Mouse (Mus musculus): ENCODE measurements at regions not wholly inside any gene's neighbourhood (a gene's known extent, or its start where the extent isn't known, plus 50 kb on each side); places are given as distances from the start of the nearest gene placed in this dataset.

DNA sequence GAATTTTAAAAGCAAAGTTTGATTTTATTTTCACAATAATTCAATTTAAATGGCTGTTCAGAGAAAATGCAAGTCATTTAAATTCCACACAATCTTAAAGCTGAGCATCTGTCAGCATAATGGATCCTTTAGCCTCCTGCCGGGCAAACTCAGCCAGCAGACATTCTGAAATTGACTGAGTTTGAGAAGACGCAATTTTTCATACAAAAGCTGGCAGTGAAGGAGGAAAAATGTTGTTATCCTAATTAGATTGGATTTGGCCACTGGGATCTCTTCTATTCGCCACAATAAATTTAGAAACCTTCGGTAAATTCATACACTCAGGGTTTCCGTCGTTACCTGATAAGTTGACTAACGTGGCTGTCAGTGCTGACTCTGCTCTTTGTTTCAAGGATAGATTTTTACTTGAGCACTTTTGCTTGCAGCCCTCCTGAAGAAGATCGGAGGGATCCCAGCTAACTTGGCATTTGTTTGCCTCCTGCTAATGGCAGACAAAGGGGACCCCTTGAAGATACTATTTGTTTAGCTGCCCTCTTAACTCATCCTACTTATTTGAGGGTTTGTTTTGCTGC, 244.9 kb upstream of the Fsip2 start:
- no peaks in the 10 kb centered on the region for H3K36me3 ChIP-seq (ENCODE audit: insufficient read depth, low read length)
- peak overlapping the region; percentile 45 for H3K4me2 ChIP-seq (ENCODE audit: low read depth, low read length)
- TF ChIP-seq CTCF (IDR thresholded peaks at IDR 0.05; ENCODE audit: low read depth): peak; percentile 21; the same call in 1 of the 2 replicates
- WGBS: 15% methylated on average over 8 of the region's 8 CpGs
- H3K4me1 ChIP-seq (ENCODE audit: insufficient read depth, low read length): no peaks in the 10 kb centered on the region
- ATAC-seq (no peak), DNase-seq (ENCODE audit: low spot score) (peak; percentile 48)
- no peak overlapping the region for H3K9ac ChIP-seq (replicated peaks; ENCODE audit: low read length)
- H3K4me3 ChIP-seq (ENCODE audit: low read length): peak overlapping the region; percentile 18; the same call in 1 of the 2 replicates
- no peak overlapping the region for H3K27ac ChIP-seq
- H3K9me3 ChIP-seq (ENCODE audit: low read length): no peaks in the 10 kb centered on the region
- H3K27me3 ChIP-seq (ENCODE audit: insufficient read depth, low read length): no peaks in the 10 kb centered on the region

DNA sequence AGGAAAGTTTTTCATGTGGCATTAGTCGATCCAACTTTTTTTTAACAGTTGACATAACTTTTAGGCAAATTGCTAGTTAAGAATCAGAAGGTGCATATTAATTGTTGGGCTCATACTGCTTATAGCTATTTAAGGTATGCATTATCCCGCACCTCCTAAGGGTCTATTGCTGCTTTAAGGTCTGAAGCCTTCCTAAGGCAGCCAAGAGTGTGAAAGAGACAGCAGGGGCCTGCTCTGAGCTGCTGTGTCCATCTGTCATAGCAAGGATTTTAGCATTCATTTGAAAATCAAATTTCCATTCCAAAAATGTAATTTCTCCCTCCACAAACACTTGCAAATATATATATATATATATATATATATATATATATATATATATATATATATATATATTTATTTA, 241.6 kb upstream of the Fsip2 start:
- TF ChIP-seq CTCF (IDR thresholded peaks at IDR 0.05; ENCODE audit: low read depth): no peak
- Histone ChIP-seq H3K4me1 (ENCODE audit: insufficient read depth, low read length) (no peaks in the 10 kb centered on the region), H3K4me2 (ENCODE audit: low read depth, low read length) (no peak overlapping the region), H3K27ac (no peak overlapping the region), H3K36me3 (ENCODE audit: insufficient read depth, low read length) (no peaks in the 10 kb centered on the region), H3K9me3 (ENCODE audit: low read length) (no peaks in the 10 kb centered on the region), H3K27me3 (ENCODE audit: insufficient read depth, low read length) (no peaks in the 10 kb centered on the region), H3K9ac (replicated peaks; ENCODE audit: low read length) (no peak overlapping the region), H3K4me3 (ENCODE audit: low read length) (no peak overlapping the region)
- peak; percentile 3 for DNase-seq (ENCODE audit: low spot score)
- ATAC-seq: no peak
- WGBS: 80% methylated on average over 2 of the region's 2 CpGs

- 75% methylated on average over 3 of the region's 3 CpGs for WGBS
- DNase-seq (ENCODE audit: low spot score): no peak
- no peaks in the 10 kb centered on the region for H3K4me1 ChIP-seq (ENCODE audit: insufficient read depth, low read length)
- no peak overlapping the region for H3K27ac ChIP-seq
- no peaks in the 10 kb centered on the region for H3K27me3 ChIP-seq (ENCODE audit: insufficient read depth, low read length)
- H3K9ac ChIP-seq (replicated peaks; ENCODE audit: low read length): no peak overlapping the region
- TF ChIP-seq CTCF (IDR thresholded peaks at IDR 0.05; ENCODE audit: low read depth): no peak
- no peak for ATAC-seq
- no peaks in the 10 kb centered on the region for H3K9me3 ChIP-seq (ENCODE audit: low read length)
- no peaks in the 10 kb centered on the region for H3K36me3 ChIP-seq (ENCODE audit: insufficient read depth, low read length)
- no peak overlapping the region for H3K4me3 ChIP-seq (ENCODE audit: low read length)
- no peak overlapping the region for H3K4me2 ChIP-seq (ENCODE audit: low read depth, low read length)
These were observed 227.7 kb upstream of the Fsip2 start for GRCm38 (mm10) chr2:82715773-82716172.
